Mouse (Mus musculus) thymus, postnatal 0 days (tissue): ENCODE measurements around the gene Fh1. TPM values are rescaled to one million over a fixed set of nuclear protein-coding genes. Genes with fewer than 3 reads are reported as not detected.

ENCODE experiments used
- DNase-seq: peaks from one replicate; pipeline ENCODE4 v3.0.0-alpha.2; 2015; ENCODE audit warnings: low spot score
- polyA plus RNA-seq: library from polyadenylated mRNA; unstranded; fragments of >200 nt; fragmentation: Nextera tagmentation; extraction: Ambion mirVana; gene quantifications from 2 replicates; pipeline ENCODE4 v1.2.1, GENCODE M21; 2015

The Fh1 gene
- polyA plus RNA-seq = 89.6 and 95.5 TPM in 2 replicates

- DNase-seq = peak; percentile 97
Measured at GRCm38 (mm10) chr1:175625257-175625879, at the start of gene Fh1. Gene Fh1, minus strand, starts transcription at chr1:175625635.

- no peak for DNase-seq
Measured at GRCm38 (mm10) chr1:175675116-175675515, 49.7 kb upstream of the Fh1 start.

- DNase-seq = no peak
Measured at GRCm38 (mm10) chr1:175673563-175674325, 48.3 kb upstream of the Fh1 start.

- no peak for DNase-seq
Measured at GRCm38 (mm10) chr1:175671626-175672025, 46.2 kb upstream of the Fh1 start.

- no peak for DNase-seq
Measured at GRCm38 (mm10) chr1:175670042-175670441, 44.6 kb upstream of the Fh1 start.

- no peak for DNase-seq
Measured at GRCm38 (mm10) chr1:175669456-175669855, 44.0 kb upstream of the Fh1 start.

- peak; percentile 73 for DNase-seq
Measured at GRCm38 (mm10) chr1:175668666-175669405, 43.4 kb upstream of the Fh1 start.

GRCm38 (mm10) chr1:175659900-175660299 is 34.5 kb upstream of the Fh1 start:
- DNase-seq = no peak

- no peak for DNase-seq
Measured at GRCm38 (mm10) chr1:175648615-175649014, 23.2 kb upstream of the Fh1 start.

GRCm38 (mm10) chr1:175646952-175647351 is 21.5 kb upstream of the Fh1 start:
- DNase-seq = no peak

GRCm38 (mm10) chr1:175643496-175644265 is 18.2 kb upstream of the Fh1 start:
- DNase-seq = no peak

GRCm38 (mm10) chr1:175640435-175641150 is 15.2 kb upstream of the Fh1 start:
- DNase-seq = peak; percentile 79

- no peak for DNase-seq
Measured at GRCm38 (mm10) chr1:175639072-175639471, 13.6 kb upstream of the Fh1 start.

- peak; percentile 34 for DNase-seq
Measured at GRCm38 (mm10) chr1:175637677-175638076, 12.2 kb upstream of the Fh1 start.

GRCm38 (mm10) chr1:175632470-175632869 is 7.0 kb upstream of the Fh1 start:
- DNase-seq = no peak

- peak; percentile 17 for DNase-seq
Measured at GRCm38 (mm10) chr1:175631721-175632221, 6.3 kb upstream of the Fh1 start.

GRCm38 (mm10) chr1:175631080-175631479 is 5.6 kb upstream of the Fh1 start:
- DNase-seq = no peak

GRCm38 (mm10) chr1:175630345-175630744 is 4.9 kb upstream of the Fh1 start:
- DNase-seq = no peak

- no peak for DNase-seq
Measured at GRCm38 (mm10) chr1:175629248-175629647, 3.8 kb upstream of the Fh1 start.

- DNase-seq = peak; percentile 71
Measured at GRCm38 (mm10) chr1:175625990-175626692, 706 bp upstream of the Fh1 start.
